Mouse (Mus musculus) lung, postnatal 14 days (tissue): Measurements from ENCODE around the gene Nr1d2.
"Not testable (repeated sequence)": the region's sequence is repeated elsewhere in the genome, so short reads cannot be mapped to it uniquely, and the experiment has no call there.

Experiments
- DNase-seq: peaks from one replicate; pipeline ENCODE4 v3.0.0; 2021

Nr1d2 gene

GRCm38 (mm10) chr14:18231866-18232265 lies 7.1 kb downstream of the Nr1d2 start:
- DNase-seq = not testable (repeated sequence)

GRCm38 (mm10) chr14:18229751-18230150 lies 9.2 kb downstream of the Nr1d2 start:
- DNase-seq = not testable (repeated sequence)

GRCm38 (mm10) chr14:18226181-18226580 lies 12.7 kb downstream of the Nr1d2 start:
- DNase-seq = not testable (repeated sequence)

GRCm38 (mm10) chr14:18225431-18225830 lies 13.5 kb downstream of the Nr1d2 start:
- DNase-seq = not testable (repeated sequence)

GRCm38 (mm10) chr14:18221977-18222376 lies 16.9 kb downstream of the Nr1d2 start:
- no peak for DNase-seq

- DNase-seq = no peak
Observed at GRCm38 (mm10) chr14:18217158-18217557, 21.8 kb downstream of the Nr1d2 start.

- DNase-seq = no peak
Observed at GRCm38 (mm10) chr14:18216428-18216827, 22.5 kb downstream of the Nr1d2 start.

- peak; percentile 16 for DNase-seq
Observed at GRCm38 (mm10) chr14:18210795-18211194, 28.1 kb downstream of the Nr1d2 start.

- not testable (repeated sequence) for DNase-seq
Observed at GRCm38 (mm10) chr14:18204315-18204714, 34.6 kb downstream of the Nr1d2 start.

- no peak for DNase-seq
Observed at GRCm38 (mm10) chr14:18201413-18201812, 37.5 kb downstream of the Nr1d2 start.

- peak; percentile 43 for DNase-seq
Observed at GRCm38 (mm10) chr14:18186883-18187417, 52.0 kb downstream of the Nr1d2 start.

GRCm38 (mm10) chr14:18177531-18177930 lies 61.4 kb downstream of the Nr1d2 start:
- not testable (repeated sequence) for DNase-seq

- no peak for DNase-seq
Observed at GRCm38 (mm10) chr14:18167597-18167996, 71.3 kb downstream of the Nr1d2 start.

GRCm38 (mm10) chr14:18167041-18167440 lies 71.9 kb downstream of the Nr1d2 start:
- peak; percentile 60 for DNase-seq
